Mouse (Mus musculus): ENCODE data around the gene Xylb. TPM values are rescaled to one million over a fixed set of nuclear protein-coding genes. Genes with fewer than 3 reads are reported as not detected.

Xylb gene
- total RNA-seq, 2 experiments from 2014 or later = 0.09 to 0.38 TPM

GRCm38 (mm10) chr9:119401801-119402214, 44.6 kb downstream of the Xylb start, which contains the start of gene Acvr2b:
TSS of gene Acvr2b (plus strand) at chr9:119402118.
- DNase-seq (ENCODE audit: low spot score) = peak; percentile 92

DNA sequence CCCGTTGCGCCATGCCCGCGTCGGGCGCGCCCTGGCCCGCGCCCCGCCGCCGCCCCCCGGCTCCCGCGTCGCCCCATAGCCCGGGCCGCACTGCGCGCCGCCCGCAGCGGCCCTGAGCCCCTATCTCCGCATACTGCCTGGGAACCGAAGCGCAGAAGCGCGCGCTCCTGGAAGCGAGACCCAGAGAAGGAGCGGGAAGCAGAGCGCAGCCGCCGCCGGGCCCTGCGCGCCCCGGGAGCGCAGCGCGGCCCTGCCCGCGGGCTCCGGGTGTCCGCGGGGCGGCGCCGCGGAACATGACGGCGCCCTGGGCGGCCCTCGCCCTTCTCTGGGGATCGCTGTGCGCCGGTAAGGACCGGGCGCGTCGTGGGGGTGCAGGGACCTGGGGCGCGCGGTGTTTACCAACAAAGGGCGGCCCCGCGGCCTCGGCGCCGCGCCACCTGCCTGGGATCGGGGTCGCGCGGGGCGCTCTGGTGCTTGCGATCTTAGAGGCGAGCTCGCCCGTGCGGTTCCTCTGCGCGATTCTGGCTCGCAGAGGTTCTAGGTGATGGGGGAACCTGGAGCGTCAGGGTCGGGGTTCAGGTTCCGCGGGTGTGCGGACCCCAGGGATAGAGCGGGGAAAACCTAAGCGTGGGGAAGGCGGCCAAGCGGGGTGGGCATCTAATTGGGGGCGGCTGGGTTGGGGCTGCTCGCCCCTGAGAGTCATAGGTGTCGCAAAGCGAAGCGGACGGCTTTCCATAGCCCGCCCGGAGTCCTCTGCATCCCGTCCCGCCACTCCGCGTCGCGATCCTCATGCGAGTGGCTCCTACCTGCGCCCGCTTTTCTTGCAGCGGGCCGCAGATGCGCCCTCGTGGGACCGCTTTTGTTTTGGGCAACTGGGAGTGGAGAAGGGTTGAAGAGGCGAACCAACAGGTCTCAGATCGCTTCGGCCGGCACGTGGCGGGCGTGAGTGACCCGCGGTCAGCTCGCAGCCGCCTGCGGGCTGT, 45.4 kb downstream of the Xylb start:
- peak; percentile 34 for DNase-seq (ENCODE audit: low spot score)

- no peak for DNase-seq (ENCODE audit: low spot score)
Observed at GRCm38 (mm10) chr9:119403236-119403641, 46.1 kb downstream of the Xylb start.

- DNase-seq (ENCODE audit: low spot score) = no peak
Observed at GRCm38 (mm10) chr9:119404090-119404489, 46.9 kb downstream of the Xylb start.

- peak; percentile 51 for DNase-seq (ENCODE audit: low spot score)
Observed at GRCm38 (mm10) chr9:119407884-119408283, 50.7 kb downstream of the Xylb start.

GRCm38 (mm10) chr9:119408898-119409664, 51.9 kb downstream of the Xylb start:
- DNase-seq (ENCODE audit: low spot score) = peak; percentile 80

DNA sequence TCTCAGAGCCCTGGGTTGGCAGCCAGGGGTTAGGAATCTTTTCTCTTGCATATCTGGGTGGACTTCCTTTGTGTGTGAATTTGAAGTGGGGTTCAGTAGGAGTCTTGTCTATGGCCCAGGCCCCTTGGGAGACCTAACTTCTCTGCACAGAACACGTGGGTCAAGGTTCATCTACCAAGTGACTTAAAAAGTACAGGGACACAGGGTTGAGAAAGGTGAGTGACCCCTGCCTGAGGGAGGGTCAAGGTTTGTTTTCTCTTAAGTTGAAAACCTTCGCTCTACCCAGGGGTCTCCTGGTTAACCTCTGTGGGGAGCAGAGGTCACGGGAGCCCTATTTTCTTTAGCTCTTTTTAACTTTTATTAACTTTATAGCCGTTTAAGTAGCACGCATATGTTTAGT, 52.7 kb downstream of the Xylb start:
- DNase-seq (ENCODE audit: low spot score) = no peak

DNA sequence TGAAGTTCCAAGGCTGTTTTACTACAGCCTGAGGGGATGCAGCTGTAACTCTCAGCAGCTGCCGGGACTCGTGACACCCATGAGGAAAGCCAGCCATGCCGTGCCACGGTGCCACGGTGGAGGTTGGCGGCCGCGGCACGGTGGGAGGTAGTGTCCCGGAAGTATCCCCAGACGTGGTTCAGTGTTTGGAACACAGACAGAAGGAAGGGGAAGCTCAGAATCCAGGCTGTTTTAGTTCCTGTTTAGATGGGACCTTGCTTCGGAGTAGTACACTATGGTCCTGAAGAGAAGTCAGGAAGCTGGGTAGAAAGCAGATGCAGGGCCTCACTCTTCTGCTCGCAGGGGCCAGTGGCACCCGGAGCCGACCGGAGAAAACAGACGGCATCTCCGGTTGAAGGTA, 60.8 kb downstream of the Xylb start:
- DNase-seq (ENCODE audit: low spot score) = no peak

GRCm38 (mm10) chr9:119419852-119420438, 62.8 kb downstream of the Xylb start:
- DNase-seq (ENCODE audit: low spot score) = no peak

GRCm38 (mm10) chr9:119425217-119425975, 68.2 kb downstream of the Xylb start:
- peak; percentile 85 for DNase-seq (ENCODE audit: low spot score)

GRCm38 (mm10) chr9:119425976-119426415, 68.8 kb downstream of the Xylb start:
- no peak for DNase-seq (ENCODE audit: low spot score)

- no peak for DNase-seq (ENCODE audit: low spot score)
Observed at GRCm38 (mm10) chr9:119426483-119426882, 69.3 kb downstream of the Xylb start.

- peak; percentile 84 for DNase-seq (ENCODE audit: low spot score)
Observed at GRCm38 (mm10) chr9:119430311-119430710, 73.1 kb downstream of the Xylb start.

DNA sequence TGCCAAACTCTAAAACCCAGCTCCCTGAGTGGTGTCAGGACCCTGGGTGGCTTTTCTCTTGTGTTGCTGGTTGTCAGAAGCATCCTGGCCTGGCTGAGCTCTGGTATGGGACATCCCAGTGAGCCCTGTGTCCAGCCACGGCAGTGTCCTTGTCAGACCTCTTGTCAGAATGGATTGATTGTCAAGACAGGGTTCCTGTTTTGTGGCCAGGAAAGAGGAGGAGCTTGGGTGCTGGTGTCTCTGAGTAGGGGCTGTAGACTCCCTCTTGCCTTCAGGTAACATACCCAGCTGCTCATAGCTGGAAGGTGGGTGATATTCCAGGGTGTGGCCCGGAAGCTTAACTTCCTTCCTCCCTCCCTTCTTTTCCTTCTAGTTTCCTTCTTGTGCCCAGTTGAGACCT, 78.7 kb downstream of the Xylb start:
- DNase-seq (ENCODE audit: low spot score) = no peak

DNA sequence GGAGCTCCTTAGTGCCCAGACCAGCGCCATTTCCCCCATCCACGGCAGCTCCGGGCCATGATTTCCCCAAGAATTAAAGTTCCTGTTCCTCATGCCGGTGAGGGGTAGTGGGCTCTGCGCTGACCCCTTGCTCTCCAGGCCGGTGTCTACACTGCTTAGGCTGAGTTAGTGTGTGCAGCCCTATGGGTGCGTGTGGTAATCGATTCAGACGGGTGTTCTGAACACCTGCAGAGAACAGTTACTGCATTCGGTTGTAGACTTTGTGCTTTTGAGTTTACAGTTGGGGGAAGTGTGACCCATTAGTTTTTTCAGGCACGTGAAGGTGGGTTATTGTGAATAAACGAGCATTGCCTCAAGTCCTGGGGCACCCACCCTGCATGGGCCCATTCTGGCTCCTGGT, 80.9 kb downstream of the Xylb start:
- no peak for DNase-seq (ENCODE audit: low spot score)

GRCm38 (mm10) chr9:119438498-119439000, 81.4 kb downstream of the Xylb start:
- peak; percentile 55 for DNase-seq (ENCODE audit: low spot score)

Other genes with a start within 250 kb of the Xylb start
- gene Acaa1b, start 200.3 kb upstream of the Xylb start, total RNA-seq (2021) = 1 to 10 TPM; 1.2 to 1.5 TPM
- gene Gm47289, start 198.2 kb upstream of the Xylb start, total RNA-seq (2021) = not detected
- not detected for gene Slc22a13, start 148.3 kb upstream of the Xylb start, total RNA-seq (2021)
- gene Oxsr1, start 35.0 kb upstream of the Xylb start, total RNA-seq (2021) = 10 to 100 TPM; 65.3 to 67.3 TPM
- gene Acaa1a, start 17.7 kb upstream of the Xylb start, total RNA-seq (2021) = 10 to 100 TPM; 35.4 to 35.6 TPM
- 1 to 10 TPM; 4.8 to 6.6 TPM for gene Myd88, start 16.0 kb upstream of the Xylb start, total RNA-seq (2021)
- gene Slc22a14, start 8.2 kb downstream of the Xylb start, total RNA-seq (2021) = not detected
- 10 to 100 TPM; 12.4 to 14.1 TPM for gene Acvr2b, start 44.7 kb downstream of the Xylb start, total RNA-seq (2021)
- gene Exog, start 87.6 kb downstream of the Xylb start, total RNA-seq (2021) = 1 to 10 TPM; 1.6 TPM
- gene Scn5a, start 221.6 kb downstream of the Xylb start, total RNA-seq (2021) = under 1 TPM; 0.07 to 0.09 TPM

All from gastrocnemius, adult 18-20 months (tissue).